Mouse (Mus musculus) stomach, embryonic 14.5 days (tissue): ENCODE results near the gene Cobll1. TPM values are rescaled to one million over a fixed set of nuclear protein-coding genes. Genes with fewer than 3 reads are reported as not detected.

ENCODE experiments used
- ATAC-seq: fragments of 200-750 bp; cut with Nextera tagmentation; 2 replicates; pipeline ENCODE4 v1.8.0; 2017; ENCODE audit warnings: low read depth, moderate TSS enrichment; ENCODE audit not compliant: insufficient number of reproducible peaks, insufficient read depth, low FRiP score
- H3K27ac ChIP-seq: fragments of 300-500 bp; sonication (generic); 2 replicates; pipeline ENCODE4 v1.5.1; 2014; ENCODE audit warnings: mild to moderate bottlenecking, low read length, moderate library complexity, mixed read lengths
- H3K27me3 ChIP-seq: fragments of 300-500 bp; sonication (generic); 2 replicates; pipeline ENCODE4 v1.6.1; 2014; ENCODE audit warnings: low read length, control low read depth, mixed read lengths; ENCODE audit not compliant: control insufficient read depth, insufficient read depth
- H3K36me3 ChIP-seq: fragments of 300-500 bp; sonication (generic); 2 replicates; pipeline ENCODE4 v1.6.1; 2014; ENCODE audit warnings: mild to moderate bottlenecking, control low read depth, low read length, moderate library complexity, mixed read lengths; ENCODE audit not compliant: control insufficient read depth, insufficient read depth
- H3K4me1 ChIP-seq: fragments of 300-500 bp; sonication (generic); 2 replicates; pipeline ENCODE4 v1.6.1; 2014; ENCODE audit warnings: low read length, control low read depth, mixed read lengths; ENCODE audit not compliant: control insufficient read depth, insufficient read depth
- H3K4me2 ChIP-seq: fragments of 300-500 bp; sonication (generic); replicated peaks from 2 replicates; pipeline ENCODE4 v1.6.1; 2014; ENCODE audit warnings: low read depth, low read length, control low read depth
- H3K4me3 ChIP-seq: fragments of 300-500 bp; sonication (generic); 2 replicates; pipeline ENCODE4 v1.5.1; 2014; ENCODE audit warnings: low read depth, low read length, control low read depth
- H3K9ac ChIP-seq: fragments of 300-500 bp; sonication (generic); replicated peaks from 2 replicates; pipeline ENCODE4 v1.6.1; 2014; ENCODE audit warnings: low read depth, mild to moderate bottlenecking, control low read depth, low read length, moderate library complexity, mixed read lengths
- H3K9me3 ChIP-seq: fragments of 300-500 bp; sonication (generic); 2 replicates; pipeline ENCODE4 v1.6.1; 2016; ENCODE audit warnings: low read depth, low read length, control low read depth; ENCODE audit not compliant: control insufficient read depth
- WGBS: fragments of 180-500 bp; shearing (Covaris S2); extraction: QIAGEN DNeasy Blood & Tissue Kit; methylation state at CpG from one replicate; pipeline ENCODE4 v1.1.7; 2014; 5-methylcytosine and 5-hydroxymethylcytosine counted together
- polyA plus RNA-seq: library from polyadenylated mRNA; unstranded; fragments of >200 nt; fragmentation: Nextera tagmentation; extraction: Ambion mirVana; gene quantifications from 2 replicates; pipeline ENCODE4 v1.2.1, GENCODE M21; 2014

Gene Cobll1
- polyA plus RNA-seq, 1 experiment from 2014 or later, result 17.2 TPM

DNA sequence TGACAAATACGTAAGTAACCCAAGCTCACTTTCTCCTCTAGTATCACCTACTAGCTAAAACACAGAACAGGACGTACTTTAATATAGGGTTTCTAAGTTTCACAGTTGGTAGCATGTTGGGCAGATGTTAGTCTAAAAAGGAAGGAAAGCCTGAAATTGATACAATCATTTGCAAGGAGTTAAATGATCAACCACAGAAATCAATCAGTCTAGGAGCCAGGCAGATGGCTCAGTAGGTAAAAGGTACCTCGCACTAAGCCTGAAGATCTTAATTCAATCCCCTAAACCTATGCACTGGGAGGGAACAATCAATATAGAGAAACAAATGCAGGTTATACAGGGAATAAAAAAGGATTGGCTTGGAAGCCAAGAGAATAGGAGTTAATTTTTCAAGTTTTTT is 52.0 kb downstream of the Cobll1 start:
- no peaks in the 10 kb centered on the region for H3K27me3 ChIP-seq
- WGBS, result 89% methylated on average over 3 of the region's 3 CpGs
- H3K4me2 ChIP-seq, result no peak overlapping the region
- ATAC-seq, result no peak
- no peaks in the 10 kb centered on the region for H3K36me3 ChIP-seq
- no peak overlapping the region for H3K9ac ChIP-seq
- peaks cover 5% of the 10 kb centered on the region for H3K4me1 ChIP-seq
- H3K9me3 ChIP-seq, result no peaks in the 10 kb centered on the region
- H3K4me3 ChIP-seq, result no peak overlapping the region
- no peak overlapping the region for H3K27ac ChIP-seq

DNA sequence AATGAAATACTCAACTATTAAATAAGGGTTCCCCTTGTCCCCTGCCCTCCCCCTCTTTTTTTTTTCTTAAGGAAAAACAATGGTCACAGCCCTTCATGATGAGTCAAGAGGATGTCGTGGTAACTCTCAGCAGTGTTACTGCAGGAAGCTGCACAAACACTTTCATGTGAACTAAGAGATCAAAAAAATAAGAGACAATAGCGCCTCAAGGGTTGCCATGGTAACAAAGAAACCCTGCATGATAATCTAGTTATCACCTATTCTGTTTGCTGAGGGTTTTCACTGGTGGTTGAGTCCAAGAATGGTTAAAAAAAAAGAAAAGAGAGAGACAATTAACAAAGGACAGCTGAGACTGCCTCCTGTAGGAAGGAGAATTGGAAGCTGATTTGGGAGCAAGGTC is 56.5 kb downstream of the Cobll1 start:
- Histone ChIP-seq H3K4me3 (no peak overlapping the region), H3K9ac (no peak overlapping the region), H3K9me3 (no peaks in the 10 kb centered on the region), H3K4me1 (peaks cover 4% of the 10 kb centered on the region; the same call in 1 of the 2 replicates), H3K4me2 (no peak overlapping the region), H3K27me3 (no peaks in the 10 kb centered on the region), H3K27ac (no peak overlapping the region), H3K36me3 (no peaks in the 10 kb centered on the region)
- ATAC-seq, result no peak
- 46% methylated on average over 2 of the region's 2 CpGs for WGBS

DNA sequence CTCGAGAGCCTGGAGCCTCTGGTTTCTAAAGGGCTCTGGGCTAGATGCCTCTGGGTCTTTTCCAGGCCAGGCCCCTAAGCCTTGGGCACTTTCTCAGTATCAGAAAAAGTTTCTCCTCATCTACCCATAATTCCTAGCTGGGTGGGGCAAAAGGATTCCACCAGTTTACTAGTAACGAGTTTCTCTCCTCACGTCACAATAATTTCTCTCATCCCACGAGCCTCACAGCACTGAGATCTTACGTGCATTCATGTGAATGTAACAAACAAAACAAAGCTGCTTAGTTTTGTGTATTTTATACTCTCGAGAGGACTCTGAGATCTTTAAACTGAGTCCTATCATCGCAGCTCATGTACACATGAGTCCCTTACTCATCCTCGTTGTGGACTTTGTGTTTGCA is 57.5 kb downstream of the Cobll1 start:
- peaks cover 4% of the 10 kb centered on the region; the same call in 1 of the 2 replicates for H3K4me1 ChIP-seq
- H3K36me3 ChIP-seq, result no peaks in the 10 kb centered on the region
- no peak overlapping the region for H3K4me2 ChIP-seq
- H3K9me3 ChIP-seq, result no peaks in the 10 kb centered on the region
- no peak for ATAC-seq
- 86% methylated on average over 8 of the region's 8 CpGs for WGBS
- H3K27ac ChIP-seq, result no peak overlapping the region
- no peak overlapping the region for H3K4me3 ChIP-seq
- no peak overlapping the region for H3K9ac ChIP-seq
- H3K27me3 ChIP-seq, result no peaks in the 10 kb centered on the region

DNA sequence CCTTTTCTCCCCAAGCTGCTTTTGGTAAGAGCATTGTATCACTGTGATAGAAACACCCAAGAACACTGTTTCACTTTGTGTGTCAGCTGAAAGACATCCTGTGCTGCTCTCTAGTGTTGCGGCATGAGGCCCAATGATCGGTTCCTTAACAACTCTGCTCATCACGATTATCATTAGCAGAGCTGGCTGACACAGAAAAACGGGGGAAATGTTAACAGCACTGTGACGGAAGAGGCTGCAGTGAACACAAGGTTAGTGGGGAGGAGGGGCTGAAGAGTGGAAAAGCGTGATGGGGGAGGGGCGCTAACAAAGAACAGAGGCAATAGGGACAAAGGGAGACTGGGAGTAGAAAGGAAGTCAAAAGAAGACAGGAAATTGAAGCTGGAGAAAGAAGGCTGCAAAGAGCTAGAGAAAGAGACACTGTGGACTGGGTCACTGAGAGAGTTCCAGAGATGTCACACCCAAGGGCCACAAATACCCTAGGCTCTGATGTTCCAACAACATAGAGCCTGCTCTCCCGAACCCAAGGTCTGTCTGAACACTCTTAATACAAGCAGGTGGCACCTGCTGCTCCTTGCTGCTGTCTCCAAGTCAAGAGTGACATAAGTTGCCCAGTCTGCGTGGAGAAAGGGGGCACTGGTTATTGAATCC is 58.0 kb downstream of the Cobll1 start:
- whole genome bisulfite sequencing, result 41% methylated on average over 9 of the region's 9 CpGs
- no peaks in the 10 kb centered on the region for H3K36me3 ChIP-seq
- no peaks in the 10 kb centered on the region for H3K9me3 ChIP-seq
- H3K27me3 ChIP-seq, result no peaks in the 10 kb centered on the region
- no peak overlapping the region for H3K4me3 ChIP-seq
- 0 out of 2 replicates have a peak, but pooled peaks have one; percentile 42 for ATAC-seq
- no peak overlapping the region for H3K27ac ChIP-seq
- peak overlapping the region; percentile 14; the same call in 1 of the 2 replicates for H3K4me2 ChIP-seq
- peaks cover 4% of the 10 kb centered on the region; the same call in 1 of the 2 replicates for H3K4me1 ChIP-seq
- no peak overlapping the region for H3K9ac ChIP-seq

DNA sequence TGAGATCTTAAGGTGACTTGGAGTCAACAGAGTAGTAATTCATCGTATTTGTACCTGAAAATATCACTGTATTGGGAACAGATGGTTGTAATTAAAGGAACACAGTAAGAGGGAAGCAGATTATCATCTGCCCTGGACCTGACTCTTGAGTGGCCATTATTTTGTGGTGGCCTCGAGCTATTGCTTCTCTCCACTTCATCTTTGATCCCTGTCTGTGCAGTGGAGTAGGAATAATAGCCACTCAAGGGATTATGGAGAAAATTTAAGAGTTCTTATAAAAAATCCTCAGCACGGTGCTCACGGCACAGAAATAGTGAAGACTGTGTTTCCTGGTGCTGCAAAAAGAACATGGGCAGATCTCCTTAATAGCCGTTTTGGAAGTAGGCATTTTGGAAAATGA is 63.6 kb downstream of the Cobll1 start:
- no peak overlapping the region for H3K9ac ChIP-seq

DNA sequence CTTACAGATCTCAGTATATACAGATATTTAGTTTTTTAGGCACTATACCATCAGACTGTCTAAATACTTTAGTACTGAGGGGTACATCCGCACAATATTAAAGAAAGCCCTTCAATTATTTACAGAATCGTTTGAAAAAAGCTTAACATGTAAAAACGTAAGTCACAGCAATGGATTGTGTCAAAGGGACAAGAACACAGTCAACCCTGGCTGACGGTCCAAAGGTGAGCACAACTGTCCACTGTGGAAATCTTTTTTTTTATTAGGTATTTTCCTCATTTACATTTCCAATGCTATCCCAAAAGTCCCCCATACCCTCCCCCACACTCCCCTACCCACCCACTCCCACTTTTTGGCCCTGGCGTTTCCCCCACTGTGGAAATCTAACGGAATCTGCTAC is 67.1 kb downstream of the Cobll1 start:
- Histone ChIP-seq H3K9ac (no peak overlapping the region), H3K4me1 (no peaks in the 10 kb centered on the region), H3K4me3 (no peak overlapping the region), H3K27me3 (no peaks in the 10 kb centered on the region), H3K4me2 (no peak overlapping the region), H3K36me3 (no peaks in the 10 kb centered on the region), H3K9me3 (no peaks in the 10 kb centered on the region), H3K27ac (no peak overlapping the region)
- no peak for ATAC-seq
- 81% methylated on average over 6 of the region's 6 CpGs for WGBS

More for the DNA sequence above, 63.6 kb downstream of the Cobll1 start:
- Histone ChIP-seq H3K27ac (no peak overlapping the region), H3K36me3 (no peaks in the 10 kb centered on the region), H3K4me3 (no peak overlapping the region), H3K4me1 (no peaks in the 10 kb centered on the region), H3K27me3 (no peaks in the 10 kb centered on the region), H3K9me3 (no peaks in the 10 kb centered on the region), H3K4me2 (no peak overlapping the region)
- 72% methylated on average over 5 of the region's 5 CpGs for WGBS
- no peak for ATAC-seq

DNA sequence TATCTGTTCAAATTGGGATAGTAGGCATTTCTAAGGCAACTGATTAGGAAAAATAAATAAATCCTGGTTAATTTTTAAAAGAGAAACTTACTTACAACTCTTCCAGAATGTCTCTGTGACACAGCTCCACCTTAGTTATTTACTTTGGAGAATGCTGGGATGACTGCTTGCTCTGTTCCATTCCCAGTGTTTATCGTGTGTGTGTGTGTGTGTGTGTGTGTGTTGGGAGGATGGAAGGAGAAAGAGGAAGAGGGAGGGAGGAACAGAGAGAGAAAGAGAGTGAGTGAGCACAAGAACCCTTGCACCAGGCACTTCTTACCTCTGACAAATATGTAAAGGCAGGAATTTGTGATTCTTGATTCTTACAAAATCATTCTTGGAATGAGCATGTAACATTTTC is 67.7 kb downstream of the Cobll1 start:
- ATAC-seq, result no peak
- H3K4me2 ChIP-seq, result no peak overlapping the region
- H3K9ac ChIP-seq, result no peak overlapping the region
- no peaks in the 10 kb centered on the region for H3K36me3 ChIP-seq
- WGBS, result 40% methylated on average over 1 of the region's 1 CpGs
- no peaks in the 10 kb centered on the region for H3K9me3 ChIP-seq
- H3K4me3 ChIP-seq, result no peak overlapping the region
- H3K27ac ChIP-seq, result no peak overlapping the region
- H3K27me3 ChIP-seq, result no peaks in the 10 kb centered on the region
- no peaks in the 10 kb centered on the region for H3K4me1 ChIP-seq

DNA sequence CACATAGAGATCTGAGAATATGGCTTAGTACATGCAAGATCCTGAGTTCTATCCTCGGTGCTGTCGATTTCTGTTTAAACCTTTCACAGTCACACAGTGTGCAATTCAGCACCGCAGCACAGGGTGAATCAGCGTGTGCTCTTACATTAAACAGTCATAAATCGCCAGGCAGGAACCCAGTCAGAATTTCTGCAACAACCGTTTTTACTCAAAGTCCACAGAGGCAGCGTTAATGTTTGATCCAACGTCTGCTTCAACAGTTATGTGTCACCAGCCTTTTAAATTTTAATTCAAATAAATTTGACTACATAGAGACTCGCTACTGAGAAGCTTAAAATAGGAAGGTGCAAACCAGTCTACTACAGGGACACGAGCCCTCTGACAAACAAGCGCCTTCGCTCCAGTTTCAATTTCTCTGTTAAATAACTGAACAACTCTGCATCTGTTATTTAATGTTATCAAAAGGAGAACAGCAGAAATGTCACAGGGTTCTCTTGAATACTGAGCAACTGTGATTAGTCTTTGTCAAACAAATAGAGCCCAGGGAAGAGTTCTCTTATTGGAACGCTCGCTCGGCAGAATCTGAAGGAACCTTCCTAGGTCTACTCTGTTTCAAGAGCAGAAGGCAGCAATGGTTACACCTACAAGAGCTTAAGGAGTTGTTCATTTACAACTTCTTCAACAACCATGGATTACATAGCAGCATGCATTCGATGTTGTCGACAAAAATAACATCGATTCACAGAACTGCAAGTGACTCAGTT is 68.3 kb downstream of the Cobll1 start:
- Histone ChIP-seq H3K36me3 (no peaks in the 10 kb centered on the region), H3K4me3 (no peak overlapping the region), H3K9ac (no peak overlapping the region), H3K4me2 (no peak overlapping the region; the same call in 1 of the 2 replicates), H3K4me1 (no peaks in the 10 kb centered on the region), H3K27ac (no peak overlapping the region), H3K27me3 (no peaks in the 10 kb centered on the region), H3K9me3 (no peaks in the 10 kb centered on the region)
- 57% methylated on average over 18 of the region's 18 CpGs for WGBS
- no peak for ATAC-seq
